Mouse (Mus musculus): ENCODE measurements around the gene Crp. TPM values are rescaled to one million over a fixed set of nuclear protein-coding genes. Genes with fewer than 3 reads are reported as not detected.

Gene Crp
- polyA plus RNA-seq, 1 experiment from 2014 or later = 0.19 TPM

Other genes with a start within 250 kb of the Crp start
- 0.47 and 0.52 TPM in 2 replicates for gene Slamf9, start 222.7 kb upstream of the Crp start, polyA plus RNA-seq (2015; fragmentation: Nextera tagmentation; extraction: Ambion mirVana)
- 39.6 and 41.0 TPM in 2 replicates for gene Igsf9, start 216.3 kb upstream of the Crp start, polyA plus RNA-seq (2015; fragmentation: Nextera tagmentation; extraction: Ambion mirVana)
- 233 and 277 TPM in 2 replicates for gene Tagln2, start 198.0 kb upstream of the Crp start, polyA plus RNA-seq (2015; fragmentation: Nextera tagmentation; extraction: Ambion mirVana)
- gene Cfap45, start 177.3 kb upstream of the Crp start, polyA plus RNA-seq (2015; fragmentation: Nextera tagmentation; extraction: Ambion mirVana) = 2.2 and 2.3 TPM in 2 replicates
- gene Vsig8, start 142.1 kb upstream of the Crp start, polyA plus RNA-seq (2015; fragmentation: Nextera tagmentation; extraction: Ambion mirVana) = 3.7 and 3.8 TPM in 2 replicates
- 0.11 and 0.12 TPM in 2 replicates for gene Slamf8, start 107.5 kb upstream of the Crp start, polyA plus RNA-seq (2015; fragmentation: Nextera tagmentation; extraction: Ambion mirVana)
- 0.27 and 0.52 TPM in 2 replicates for gene Fcrl6, start 95.5 kb upstream of the Crp start, polyA plus RNA-seq (2015; fragmentation: Nextera tagmentation; extraction: Ambion mirVana)
- gene Dusp23, start 65.1 kb upstream of the Crp start, polyA plus RNA-seq (2015; fragmentation: Nextera tagmentation; extraction: Ambion mirVana) = 11.0 and 12.9 TPM in 2 replicates
- gene Apcs, start 197.0 kb downstream of the Crp start, polyA plus RNA-seq (2015; fragmentation: Nextera tagmentation; extraction: Ambion mirVana) = not detected in 2 replicates